Mouse (Mus musculus): ENCODE measurements at regions not wholly inside any gene's neighbourhood (a gene's known extent, or its start where the extent isn't known, plus 50 kb on each side); places are given as distances from the start of the nearest gene placed in this dataset.
A peak's percentile ranks its signal among the peaks of the same experiment; 100 is the strongest.

DNA sequence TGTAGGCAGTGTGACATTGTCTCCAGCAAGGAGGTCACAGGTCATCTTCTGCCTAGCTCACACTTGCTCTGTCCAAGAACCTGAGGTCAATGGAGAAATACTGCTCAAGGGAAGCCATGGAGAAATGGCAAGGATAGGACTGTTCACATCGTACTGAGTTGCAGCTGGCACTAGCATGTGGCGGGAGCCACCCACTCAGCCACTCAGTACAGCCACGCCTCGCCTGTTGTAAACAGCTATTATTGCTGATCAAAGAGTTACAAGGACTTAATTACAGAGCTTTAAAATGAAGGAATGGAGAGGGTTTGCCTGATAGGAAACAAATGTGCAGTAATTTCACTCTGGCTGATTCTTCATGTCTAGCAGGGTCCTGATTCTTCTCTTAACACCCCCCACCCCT is 64.8 kb downstream of the Dll1 start:
- no peak for DNase-seq
- 89% methylated on average over 4 of the region's 4 CpGs for WGBS
- Histone ChIP-seq H3K9ac (ENCODE audit: low read depth, low read length) (no peak overlapping the region), H3K4me1 (ENCODE audit: control insufficient read depth, insufficient read depth, low read length) (no peaks in the 10 kb centered on the region), H3K27me3 (ENCODE audit: control insufficient read depth, insufficient read depth, low read length) (no peaks in the 10 kb centered on the region), H3K79me2 (replicated peaks; ENCODE audit: control insufficient read depth, insufficient read depth, low read length) (no peaks in the 10 kb centered on the region), H3K36me3 (ENCODE audit: control insufficient read depth, insufficient read depth, low read length) (no peaks in the 10 kb centered on the region), H3K27ac (no peak overlapping the region), H3K4me3 (no peak overlapping the region)
- TF ChIP-seq POLR2A (IDR thresholded peaks at IDR 0.05; ENCODE audit: insufficient read depth, low read depth, low read length): no peak
- no peak for TF ChIP-seq EP300 (IDR thresholded peaks at IDR 0.05; ENCODE audit: insufficient read depth, low read depth, low read length)
- no peak for TF ChIP-seq CTCF (IDR thresholded peaks at IDR 0.05)
- intact Hi-C loops (cut with DNase I): no loop called here

DNA sequence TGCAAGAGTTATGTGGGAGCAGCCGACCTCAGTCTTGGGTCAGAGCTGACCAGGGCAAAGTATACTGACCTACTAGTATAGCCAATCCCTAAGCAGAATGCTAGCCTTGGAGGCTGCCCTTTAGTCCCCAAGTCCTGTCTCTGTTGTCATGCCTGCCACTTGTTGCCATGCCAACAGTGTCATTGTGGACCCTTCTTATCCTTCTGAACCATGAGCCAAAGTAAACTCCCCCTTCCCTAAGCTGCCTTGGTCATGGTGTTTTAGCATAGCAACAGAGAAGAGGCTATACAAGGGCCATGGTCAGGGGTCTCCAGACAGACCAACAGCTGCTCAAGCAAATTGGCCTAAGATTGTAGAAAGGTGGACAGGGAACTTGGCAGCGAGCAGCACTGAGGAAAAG is 66.2 kb downstream of the Dll1 start:
- H3K9ac ChIP-seq (ENCODE audit: low read depth, low read length): no peak overlapping the region
- DNase-seq: no peak
- intact Hi-C loops (cut with DNase I): no loop called here
- H3K79me2 ChIP-seq (replicated peaks; ENCODE audit: control insufficient read depth, insufficient read depth, low read length): no peaks in the 10 kb centered on the region
- TF ChIP-seq POLR2A (IDR thresholded peaks at IDR 0.05; ENCODE audit: insufficient read depth, low read depth, low read length) (no peak), EP300 (IDR thresholded peaks at IDR 0.05; ENCODE audit: insufficient read depth, low read depth, low read length) (no peak)
- no peak overlapping the region for H3K4me3 ChIP-seq
- H3K27me3 ChIP-seq (ENCODE audit: control insufficient read depth, insufficient read depth, low read length): no peaks in the 10 kb centered on the region
- H3K36me3 ChIP-seq (ENCODE audit: control insufficient read depth, insufficient read depth, low read length): no peaks in the 10 kb centered on the region
- WGBS: 68% methylated on average over 2 of the region's 2 CpGs
- H3K27ac ChIP-seq: no peak overlapping the region
- H3K4me1 ChIP-seq (ENCODE audit: control insufficient read depth, insufficient read depth, low read length): no peaks in the 10 kb centered on the region

DNA sequence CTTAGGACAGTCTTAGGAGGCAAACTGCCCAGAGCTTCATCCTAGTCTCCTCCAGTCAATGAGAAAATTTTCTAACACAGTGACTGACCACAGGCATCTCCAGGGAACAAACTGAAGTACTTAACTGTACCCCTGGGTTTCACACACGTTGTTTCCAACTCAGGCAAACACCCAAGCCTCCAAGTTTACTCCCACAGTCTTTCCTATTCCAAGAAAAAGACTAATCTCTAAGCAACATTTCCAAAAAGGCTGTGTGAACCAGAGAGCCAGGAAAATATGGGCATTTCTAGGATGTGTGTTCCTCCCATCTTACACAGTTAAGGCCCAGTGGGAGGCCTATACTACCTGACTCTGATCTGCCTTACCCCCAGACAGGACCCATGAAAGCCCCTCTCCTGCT is 74.6 kb downstream of the Dll1 start:
- TF ChIP-seq POLR2A (IDR thresholded peaks at IDR 0.05; ENCODE audit: insufficient read depth, low read depth, low read length): no peak
- TF ChIP-seq EP300 (IDR thresholded peaks at IDR 0.05; ENCODE audit: insufficient read depth, low read depth, low read length): no peak
- no peak for TF ChIP-seq CTCF (IDR thresholded peaks at IDR 0.05)
- H3K79me2 ChIP-seq (replicated peaks; ENCODE audit: control insufficient read depth, insufficient read depth, low read length): no peaks in the 10 kb centered on the region
- DNase-seq: no peak
- H3K9ac ChIP-seq (ENCODE audit: low read depth, low read length): no peak overlapping the region
- 39% methylated on average over 1 of the region's 1 CpGs for WGBS
- no peak overlapping the region for H3K27ac ChIP-seq
- no peaks in the 10 kb centered on the region; the same call in 1 of the 2 replicates for H3K27me3 ChIP-seq (ENCODE audit: control insufficient read depth, insufficient read depth, low read length)
- peaks cover 3% of the 10 kb centered on the region for H3K4me1 ChIP-seq (ENCODE audit: control insufficient read depth, insufficient read depth, low read length)
- H3K4me3 ChIP-seq: no peak overlapping the region
- H3K36me3 ChIP-seq (ENCODE audit: control insufficient read depth, insufficient read depth, low read length): no peaks in the 10 kb centered on the region
- intact Hi-C loops (cut with DNase I): no loop called here

DNA sequence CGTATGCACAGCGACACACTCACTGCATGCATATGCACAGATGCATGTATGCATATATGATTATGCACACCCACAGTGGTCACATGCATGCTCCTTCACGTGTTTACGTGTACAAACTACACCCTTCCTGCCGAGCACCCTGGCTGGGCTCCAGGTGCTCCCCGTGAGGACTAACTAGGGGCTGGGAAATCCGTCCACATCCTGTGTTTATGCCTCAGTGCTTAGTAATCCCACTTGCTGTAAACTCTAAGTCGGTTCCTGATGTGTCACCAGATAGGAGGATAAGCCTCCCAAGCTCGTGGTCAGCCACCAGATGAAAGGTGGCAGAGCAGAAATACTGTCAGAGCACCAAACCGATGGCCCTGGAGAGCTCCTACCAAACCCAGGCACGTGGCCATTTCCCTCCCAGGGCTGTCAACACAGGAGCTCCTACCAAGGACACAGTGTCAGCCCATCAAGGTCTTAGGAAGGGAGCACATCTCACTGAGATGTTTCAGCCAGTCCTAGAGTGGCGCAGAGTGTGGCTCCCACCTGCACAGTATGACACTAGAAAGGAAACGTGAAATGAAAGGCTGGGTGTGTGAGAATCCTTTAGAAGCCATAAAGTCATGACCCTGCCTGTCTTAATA is 76.8 kb downstream of the Dll1 start:
- no peaks in the 10 kb centered on the region; the same call in 1 of the 2 replicates for H3K27me3 ChIP-seq (ENCODE audit: control insufficient read depth, insufficient read depth, low read length)
- no peak overlapping the region for H3K4me3 ChIP-seq
- DNase-seq: peak in 1 of 2 experiments; percentile 27
- no peaks in the 10 kb centered on the region for H3K36me3 ChIP-seq (ENCODE audit: control insufficient read depth, insufficient read depth, low read length)
- H3K4me1 ChIP-seq (ENCODE audit: control insufficient read depth, insufficient read depth, low read length): peaks cover 3% of the 10 kb centered on the region
- H3K9ac ChIP-seq (ENCODE audit: low read depth, low read length): no peak overlapping the region
- intact Hi-C loops (cut with DNase I): loop anchor here (10.0 kb wide), 1 partner anchor 165 kb away; no protein-coding TSS in a partner anchor
- TF ChIP-seq POLR2A (IDR thresholded peaks at IDR 0.05; ENCODE audit: insufficient read depth, low read depth, low read length) (no peak), EP300 (IDR thresholded peaks at IDR 0.05; ENCODE audit: insufficient read depth, low read depth, low read length) (no peak), CTCF (IDR thresholded peaks at IDR 0.05) (no peak)
- no peak overlapping the region for H3K27ac ChIP-seq
- no peaks in the 10 kb centered on the region for H3K79me2 ChIP-seq (replicated peaks; ENCODE audit: control insufficient read depth, insufficient read depth, low read length)
- 43% methylated on average over 13 of the region's 13 CpGs for WGBS

GRCm38 (mm10) chr17:15294165-15294585 is 82.5 kb downstream of the Dll1 start:
- intact Hi-C loops (cut with DNase I): loop anchor here (10.0 kb wide), 1 partner anchor 171 kb away; no protein-coding TSS in a partner anchor
- no peak overlapping the region for H3K4me3 ChIP-seq
- no peaks in the 10 kb centered on the region for H3K79me2 ChIP-seq (replicated peaks; ENCODE audit: control insufficient read depth, insufficient read depth, low read length)
- H3K27me3 ChIP-seq (ENCODE audit: control insufficient read depth, insufficient read depth, low read length): no peaks in the 10 kb centered on the region; the same call in 1 of the 2 replicates
- no peak overlapping the region for H3K9ac ChIP-seq (ENCODE audit: low read depth, low read length)
- WGBS: 84% methylated on average over 5 of the region's 5 CpGs
- H3K36me3 ChIP-seq (ENCODE audit: control insufficient read depth, insufficient read depth, low read length): no peaks in the 10 kb centered on the region
- H3K27ac ChIP-seq: no peak overlapping the region
- peaks cover 6% of the 10 kb centered on the region for H3K4me1 ChIP-seq (ENCODE audit: control insufficient read depth, insufficient read depth, low read length)
- DNase-seq: no peak
- TF ChIP-seq CTCF (IDR thresholded peaks at IDR 0.05): no peak
- TF ChIP-seq POLR2A (IDR thresholded peaks at IDR 0.05; ENCODE audit: insufficient read depth, low read depth, low read length): no peak
- no peak for TF ChIP-seq EP300 (IDR thresholded peaks at IDR 0.05; ENCODE audit: insufficient read depth, low read depth, low read length)

DNA sequence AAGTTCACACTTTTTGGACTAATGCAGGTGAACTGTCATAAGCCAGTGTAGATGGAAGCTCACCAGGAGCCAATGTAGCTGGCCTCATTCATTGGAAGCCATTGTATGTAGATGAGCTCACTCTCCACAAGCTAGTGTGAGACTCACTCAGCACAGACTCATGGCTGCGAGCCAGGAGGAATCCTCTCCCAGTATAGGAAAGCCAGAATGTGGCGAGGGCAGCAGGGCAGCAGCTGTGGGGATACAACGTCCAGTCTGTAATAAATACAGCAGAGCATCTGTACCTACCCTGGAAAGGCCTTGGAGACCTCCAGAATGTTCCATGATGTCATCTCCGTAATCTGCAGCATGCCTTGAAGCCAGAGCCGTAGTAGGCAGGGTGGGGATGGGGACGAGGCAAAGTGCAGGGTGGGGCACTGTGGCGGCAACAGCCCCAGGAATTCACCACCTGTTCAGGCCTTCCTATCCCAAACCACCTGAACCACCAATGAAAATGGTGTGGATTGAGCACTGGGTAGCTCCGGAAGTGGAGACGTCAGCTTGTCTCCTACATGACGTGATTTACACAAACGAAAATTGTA is 84.1 kb downstream of the Dll1 start:
- no peak for TF ChIP-seq CTCF (IDR thresholded peaks at IDR 0.05)
- no peak for TF ChIP-seq POLR2A (IDR thresholded peaks at IDR 0.05; ENCODE audit: insufficient read depth, low read depth, low read length)
- no peak for TF ChIP-seq EP300 (IDR thresholded peaks at IDR 0.05; ENCODE audit: insufficient read depth, low read depth, low read length)
- WGBS: 58% methylated on average over 11 of the region's 11 CpGs
- no peak overlapping the region for H3K27ac ChIP-seq
- H3K4me3 ChIP-seq: no peak overlapping the region
- no peaks in the 10 kb centered on the region; the same call in 1 of the 2 replicates for H3K27me3 ChIP-seq (ENCODE audit: control insufficient read depth, insufficient read depth, low read length)
- H3K36me3 ChIP-seq (ENCODE audit: control insufficient read depth, insufficient read depth, low read length): no peaks in the 10 kb centered on the region
- H3K79me2 ChIP-seq (replicated peaks; ENCODE audit: control insufficient read depth, insufficient read depth, low read length): no peaks in the 10 kb centered on the region
- peaks cover 8% of the 10 kb centered on the region for H3K4me1 ChIP-seq (ENCODE audit: control insufficient read depth, insufficient read depth, low read length)
- intact Hi-C loops (cut with DNase I): loop anchor here (10.0 kb wide), 1 partner anchor 172 kb away; no protein-coding TSS in a partner anchor
- DNase-seq: no peak
- H3K9ac ChIP-seq (ENCODE audit: low read depth, low read length): no peak overlapping the region

All from heart, adult 2 months (tissue).